Mouse (Mus musculus) liver, embryonic 15.5 days (tissue): ENCODE data around the gene Olfr1214. TPM values are rescaled to one million over a fixed set of nuclear protein-coding genes. Genes with fewer than 3 reads are reported as not detected.
"Not testable (repeated sequence)": the region's sequence is repeated elsewhere in the genome, so short reads cannot be mapped to it uniquely, and the experiment has no call there.

Source experiments
- ATAC-seq: fragments of 200-750 bp; cut with Nextera tagmentation; 2 replicates; pipeline ENCODE4 v1.8.0; 2017; ENCODE audit warnings: moderate number of reproducible peaks, mild to moderate bottlenecking, moderate library complexity; ENCODE audit not compliant: insufficient read depth
- H3K27ac ChIP-seq: fragments of 300-500 bp; sonication (generic); replicated peaks from 2 replicates; pipeline ENCODE4 v1.5.1; 2015; ENCODE audit warnings: mild to moderate bottlenecking, inconsistent platforms
- H3K27me3 ChIP-seq: fragments of 300-500 bp; sonication (generic); 2 replicates; pipeline ENCODE4 v1.6.1; 2015; ENCODE audit warnings: mild to moderate bottlenecking, inconsistent platforms
- H3K36me3 ChIP-seq: fragments of 300-500 bp; sonication (generic); replicated peaks from 2 replicates; pipeline ENCODE4 v1.6.1; 2015; ENCODE audit warnings: moderate library complexity, mild to moderate bottlenecking, inconsistent platforms
- H3K4me1 ChIP-seq: fragments of 300-500 bp; sonication (generic); replicated peaks from 2 replicates; pipeline ENCODE4 v1.6.1; 2015; ENCODE audit warnings: inconsistent platforms
- H3K4me2 ChIP-seq: fragments of 300-500 bp; sonication (generic); 2 replicates; pipeline ENCODE4 v1.6.1; 2015; ENCODE audit warnings: moderate library complexity, mild to moderate bottlenecking, inconsistent platforms
- H3K4me3 ChIP-seq: fragments of 300-500 bp; sonication (generic); replicated peaks from 2 replicates; pipeline ENCODE4 v1.5.1; 2015; ENCODE audit warnings: mild to moderate bottlenecking, inconsistent platforms
- H3K9ac ChIP-seq: fragments of 300-500 bp; sonication (generic); 2 replicates; pipeline ENCODE4 v1.6.1; 2015; ENCODE audit warnings: moderate library complexity, mild to moderate bottlenecking, inconsistent platforms
- H3K9me3 ChIP-seq: fragments of 300-500 bp; sonication (generic); replicated peaks from 2 replicates; pipeline ENCODE4 v1.6.1; 2016; ENCODE audit warnings: inconsistent platforms
- WGBS: fragments of 180-500 bp; shearing (Covaris S2); methylation state at CpG from one replicate; pipeline ENCODE4 v1.1.7; 2015; ENCODE audit warnings: mixed read lengths; ENCODE audit not compliant: insufficient replicate concordance; 5-methylcytosine and 5-hydroxymethylcytosine counted together
- polyA plus RNA-seq: library from polyadenylated mRNA; unstranded; fragments of >200 nt; fragmentation: Nextera tagmentation; extraction: Ambion mirVana; gene quantifications from 2 replicates; pipeline ENCODE4 v1.2.1, GENCODE M21; 2015

The Olfr1214 gene
- polyA plus RNA-seq = not detected in 2 replicates

- H3K27me3 ChIP-seq = no peaks in the 10 kb centered on the region
- no peaks in the 10 kb centered on the region for H3K36me3 ChIP-seq
- H3K4me1 ChIP-seq = no peaks in the 10 kb centered on the region
- 64% methylated on average over 1 of the region's 1 CpGs for WGBS
- H3K4me2 ChIP-seq = no peak within 1 kb of the TSS
- no peak within 1 kb of the TSS for H3K9ac ChIP-seq
- H3K4me3 ChIP-seq = no peak within 1 kb of the TSS
- H3K9me3 ChIP-seq = no peaks in the 10 kb centered on the region
- no peak for ATAC-seq
- no peak within 1 kb of the TSS for H3K27ac ChIP-seq
Observed at GRCm38 (mm10) chr2:88992553-88992952, at the start of gene Olfr1214. Olfr1214 (minus strand) TSS chr2:88992653.

- no peak within 1 kb of the TSS for H3K4me2 ChIP-seq
- 37% methylated on average over 2 of the region's 2 CpGs for WGBS
- H3K36me3 ChIP-seq = no peaks in the 10 kb centered on the region
- no peak within 1 kb of the TSS for H3K4me3 ChIP-seq
- no peak within 1 kb of the TSS for H3K9ac ChIP-seq
- H3K4me1 ChIP-seq = no peaks in the 10 kb centered on the region
- H3K27ac ChIP-seq = no peak within 1 kb of the TSS
- H3K27me3 ChIP-seq = no peaks in the 10 kb centered on the region
- ATAC-seq = no peak
- H3K9me3 ChIP-seq = no peaks in the 10 kb centered on the region
Observed at GRCm38 (mm10) chr2:89031965-89032364, 39.5 kb upstream of the Olfr1214 start, which contains the start of gene Olfr1217. Olfr1217 (minus strand) TSS chr2:89032065.

GRCm38 (mm10) chr2:89021436-89021835, 29.0 kb upstream of the Olfr1214 start:
- H3K36me3 ChIP-seq, H3K4me1 ChIP-seq, H3K9ac ChIP-seq, H3K9me3 ChIP-seq, H3K27me3 ChIP-seq, H3K4me3 ChIP-seq, ATAC-seq, H3K4me2 ChIP-seq, H3K27ac ChIP-seq: not testable (repeated sequence)
- WGBS = 46% methylated on average over 3 of the region's 3 CpGs

- WGBS = 49% methylated on average over 1 of the region's 1 CpGs
- Histone ChIP-seq H3K4me2 (no peak within 1 kb of the TSS), H3K4me1 (no peaks in the 10 kb centered on the region), H3K27ac (no peak within 1 kb of the TSS), H3K36me3 (no peaks in the 10 kb centered on the region), H3K9ac (no peak within 1 kb of the TSS), H3K4me3 (no peak within 1 kb of the TSS), H3K27me3 (no peaks in the 10 kb centered on the region), H3K9me3 (no peaks in the 10 kb centered on the region)
- ATAC-seq = no peak
Observed at GRCm38 (mm10) chr2:89018240-89018639, 25.8 kb upstream of the Olfr1214 start, which contains the start of gene Olfr1216. Olfr1216 (minus strand) TSS chr2:89018340.

GRCm38 (mm10) chr2:89006873-89007272, 14.4 kb upstream of the Olfr1214 start, which contains the start of gene Olfr1215:
Olfr1215 (minus strand) TSS chr2:89006973.
- ATAC-seq = no peak
- no peaks in the 10 kb centered on the region for H3K4me1 ChIP-seq
- H3K27me3 ChIP-seq = no peaks in the 10 kb centered on the region
- H3K4me2 ChIP-seq = no peak within 1 kb of the TSS
- H3K36me3 ChIP-seq = no peaks in the 10 kb centered on the region
- H3K27ac ChIP-seq = no peak within 1 kb of the TSS
- WGBS = 40% methylated on average over 2 of the region's 2 CpGs
- no peak within 1 kb of the TSS for H3K9ac ChIP-seq
- no peak within 1 kb of the TSS for H3K4me3 ChIP-seq
- no peaks in the 10 kb centered on the region for H3K9me3 ChIP-seq

GRCm38 (mm10) chr2:88980181-88980580, 12.3 kb downstream of the Olfr1214 start, which contains the start of gene Gm13762:
Gm13762 (minus strand) TSS chr2:88980281.
- 46% methylated on average over 1 of the region's 1 CpGs for WGBS
- no peak within 1 kb of the TSS for H3K4me3 ChIP-seq

GRCm38 (mm10) chr2:88953669-88954068, 38.8 kb downstream of the Olfr1214 start, which contains the start of gene Olfr1212:
Olfr1212 (plus strand) TSS chr2:88953969.
- H3K9ac ChIP-seq = no peak within 1 kb of the TSS

More at GRCm38 (mm10) chr2:88980181-88980580, 12.3 kb downstream of the Olfr1214 start, which contains the start of gene Gm13762:
- H3K9ac ChIP-seq = no peak within 1 kb of the TSS
- H3K27ac ChIP-seq = no peak within 1 kb of the TSS
- H3K4me1 ChIP-seq = no peaks in the 10 kb centered on the region
- no peaks in the 10 kb centered on the region for H3K36me3 ChIP-seq
- H3K4me2 ChIP-seq = no peak within 1 kb of the TSS
- no peaks in the 10 kb centered on the region for H3K9me3 ChIP-seq
- no peak for ATAC-seq
- H3K27me3 ChIP-seq = no peaks in the 10 kb centered on the region

GRCm38 (mm10) chr2:88938011-88938410, 54.4 kb downstream of the Olfr1214 start, which contains the start of gene Olfr1211:
Olfr1211 (minus strand) TSS chr2:88938111.
- no peak for ATAC-seq
- H3K4me3 ChIP-seq = no peak within 1 kb of the TSS
- 65% methylated on average over 1 of the region's 1 CpGs for WGBS
- no peaks in the 10 kb centered on the region for H3K9me3 ChIP-seq
- no peaks in the 10 kb centered on the region for H3K4me1 ChIP-seq
- no peak within 1 kb of the TSS for H3K4me2 ChIP-seq
- no peak within 1 kb of the TSS for H3K27ac ChIP-seq
- no peaks in the 10 kb centered on the region for H3K36me3 ChIP-seq
- H3K27me3 ChIP-seq = no peaks in the 10 kb centered on the region
- H3K9ac ChIP-seq = no peak within 1 kb of the TSS

More at GRCm38 (mm10) chr2:88953669-88954068, 38.8 kb downstream of the Olfr1214 start, which contains the start of gene Olfr1212:
- Histone ChIP-seq H3K27ac (no peak within 1 kb of the TSS), H3K36me3 (no peaks in the 10 kb centered on the region), H3K4me3 (no peak within 1 kb of the TSS), H3K9me3 (no peaks in the 10 kb centered on the region), H3K27me3 (no peaks in the 10 kb centered on the region), H3K4me1 (no peaks in the 10 kb centered on the region), H3K4me2 (no peak within 1 kb of the TSS)
- no peak for ATAC-seq

Other genes with a start within 250 kb of the Olfr1214 start
- gene Olfr1198, start 241.3 kb downstream of the Olfr1214 start, polyA plus RNA-seq = not detected in 2 replicates
- not detected in 2 replicates for gene Olfr1199, start 232.2 kb downstream of the Olfr1214 start, polyA plus RNA-seq
- not detected in 2 replicates for gene Olfr1200, start 222.2 kb downstream of the Olfr1214 start, polyA plus RNA-seq
- not detected in 2 replicates for gene Olfr1201, start 199.6 kb downstream of the Olfr1214 start, polyA plus RNA-seq
- not detected in 2 replicates for gene Olfr1202, start 178.2 kb downstream of the Olfr1214 start, polyA plus RNA-seq
- not detected in 2 replicates for gene Olfr1205, start 162.9 kb downstream of the Olfr1214 start, polyA plus RNA-seq
- not detected in 2 replicates for gene Olfr1204, start 143.4 kb downstream of the Olfr1214 start, polyA plus RNA-seq
- gene Olfr1206, start 129.4 kb downstream of the Olfr1214 start, polyA plus RNA-seq = not detected in 2 replicates
- gene Olfr1208, start 90.3 kb downstream of the Olfr1214 start, polyA plus RNA-seq = not detected in 2 replicates
- gene Olfr1209, start 77.5 kb downstream of the Olfr1214 start, polyA plus RNA-seq = not detected in 2 replicates
- not detected in 2 replicates for gene Olfr1211, start 54.5 kb downstream of the Olfr1214 start, polyA plus RNA-seq
- not detected in 2 replicates for gene Olfr1212, start 38.7 kb downstream of the Olfr1214 start, polyA plus RNA-seq
- gene Gm13762, start 12.4 kb downstream of the Olfr1214 start, polyA plus RNA-seq = not detected in 2 replicates
- not detected in 2 replicates for gene Olfr1215, start 14.3 kb upstream of the Olfr1214 start, polyA plus RNA-seq
- gene Olfr1216, start 25.7 kb upstream of the Olfr1214 start, polyA plus RNA-seq = not detected in 2 replicates
- not detected in 2 replicates for gene Olfr1217, start 39.4 kb upstream of the Olfr1214 start, polyA plus RNA-seq
- gene Olfr1218, start 68.5 kb upstream of the Olfr1214 start, polyA plus RNA-seq = not detected in 2 replicates
- gene Olfr1219, start 90.9 kb upstream of the Olfr1214 start, polyA plus RNA-seq = not detected in 2 replicates
- not detected in 2 replicates for gene Olfr1220, start 114.2 kb upstream of the Olfr1214 start, polyA plus RNA-seq
- gene Olfr1221, start 124.6 kb upstream of the Olfr1214 start, polyA plus RNA-seq = not detected in 2 replicates
- not detected in 2 replicates for gene Olfr1222, start 140.4 kb upstream of the Olfr1214 start, polyA plus RNA-seq
- gene Olfr1223, start 158.9 kb upstream of the Olfr1214 start, polyA plus RNA-seq = not detected in 2 replicates
- not detected in 2 replicates for gene Olfr1224-ps1, start 171.4 kb upstream of the Olfr1214 start, polyA plus RNA-seq
- gene Olfr1225, start 182.0 kb upstream of the Olfr1214 start, polyA plus RNA-seq = not detected in 2 replicates
- not detected in 2 replicates for gene Olfr1226, start 207.4 kb upstream of the Olfr1214 start, polyA plus RNA-seq